Mouse (Mus musculus) stomach, postnatal 0 days (tissue): ENCODE data around the gene Prrc2a.

ENCODE experiments used
- CTCF ChIP-seq: IDR thresholded peaks from 2 replicates; pipeline ENCODE4 v1.5.1; 2016; ENCODE audit warnings: antibody characterized with exemption, low read depth, mild to moderate bottlenecking, moderate library complexity
- EP300 ChIP-seq: optimal IDR thresholded peaks from 2 replicates; pipeline ENCODE3; 2016; ENCODE audit warnings: antibody characterized with exemption

DNA sequence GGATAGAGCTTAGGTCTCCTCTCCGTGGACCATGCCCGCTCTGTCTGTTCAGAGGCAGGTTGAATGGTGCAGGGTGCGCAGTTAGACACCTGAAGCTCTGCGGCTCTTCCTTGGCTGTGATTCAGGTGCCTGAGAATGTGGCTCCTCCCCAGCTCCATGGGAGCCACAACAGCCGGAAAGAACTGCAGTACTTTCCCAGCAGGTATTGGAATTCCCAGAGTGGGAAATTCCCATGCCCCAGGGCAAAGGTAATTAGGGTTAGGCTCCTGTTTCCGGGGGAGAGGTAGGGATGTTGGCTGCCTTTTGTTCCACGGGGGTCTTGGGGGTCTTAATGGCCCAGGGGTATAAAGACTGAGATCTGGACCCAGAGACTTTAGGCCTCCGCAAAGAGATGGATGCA, 34.2 kb upstream of the Prrc2a start:
- TF ChIP-seq EP300 (no peak), CTCF (no peak)
